Mouse (Mus musculus): ENCODE data around the gene Cacnb2. TPM values are rescaled to one million over a fixed set of nuclear protein-coding genes. Genes with fewer than 3 reads are reported as not detected.

The Cacnb2 gene
- polyA plus RNA-seq, 1 experiment from 2014 or later, result 1.2 TPM

- 0 out of 2 replicates have a peak overlapping the region, but pooled peaks have one; percentile 50 for H3K4me2 ChIP-seq (ENCODE audit: low read depth, low read length)
- no peak overlapping the region for H3K4me3 ChIP-seq (ENCODE audit: low read depth, low read length)
- H3K9me3 ChIP-seq (ENCODE audit: control insufficient read depth, low read length), result no peaks in the 10 kb centered on the region
- no peaks in the 10 kb centered on the region for H3K27me3 ChIP-seq (replicated peaks; ENCODE audit: control insufficient read depth, insufficient read depth, low read length)
- H3K4me1 ChIP-seq (ENCODE audit: control insufficient read depth, insufficient read depth, low read length), result peaks cover 10% of the 10 kb centered on the region; the same call in 1 of the 2 replicates
- DNase-seq (ENCODE audit: low spot score) (no peak), ATAC-seq (ENCODE audit: low read depth) (no peak)
- WGBS, result 54% methylated on average over 1 of the region's 1 CpGs
- H3K36me3 ChIP-seq (ENCODE audit: control insufficient read depth, insufficient read depth, low read length), result no peaks in the 10 kb centered on the region
- no peak overlapping the region for H3K9ac ChIP-seq (ENCODE audit: low read depth, low read length)
- no peak overlapping the region for H3K27ac ChIP-seq (replicated peaks; ENCODE audit: low read depth, low read length)
These were observed 270.2 kb downstream of the Cacnb2 start for GRCm38 (mm10) chr2:14873116-14873515.

GRCm38 (mm10) chr2:14873701-14874181, 270.9 kb downstream of the Cacnb2 start:
- Histone ChIP-seq H3K27me3 (replicated peaks; ENCODE audit: control insufficient read depth, insufficient read depth, low read length) (no peaks in the 10 kb centered on the region), H3K36me3 (ENCODE audit: control insufficient read depth, insufficient read depth, low read length) (no peaks in the 10 kb centered on the region), H3K9me3 (ENCODE audit: control insufficient read depth, low read length) (no peaks in the 10 kb centered on the region), H3K4me3 (ENCODE audit: low read depth, low read length) (peak overlapping the region; percentile 14), H3K4me2 (ENCODE audit: low read depth, low read length) (peak overlapping the region; percentile 50), H3K27ac (replicated peaks; ENCODE audit: low read depth, low read length) (no peak overlapping the region), H3K4me1 (ENCODE audit: control insufficient read depth, insufficient read depth, low read length) (peaks cover 10% of the 10 kb centered on the region; the same call in 1 of the 2 replicates), H3K9ac (ENCODE audit: low read depth, low read length) (no peak overlapping the region)
- 11% methylated on average over 15 of the region's 15 CpGs for WGBS
- ATAC-seq (ENCODE audit: low read depth) (0 out of 2 replicates have a peak, but pooled peaks have one; percentile 50), DNase-seq (ENCODE audit: low spot score) (peak; percentile 18)

- peak overlapping the region; percentile 50 for H3K4me2 ChIP-seq (ENCODE audit: low read depth, low read length)
- WGBS, result 38% methylated on average over 13 of the region's 13 CpGs
- no peak overlapping the region for H3K4me3 ChIP-seq (ENCODE audit: low read depth, low read length)
- H3K27me3 ChIP-seq (replicated peaks; ENCODE audit: control insufficient read depth, insufficient read depth, low read length), result no peaks in the 10 kb centered on the region
- H3K4me1 ChIP-seq (ENCODE audit: control insufficient read depth, insufficient read depth, low read length), result peaks cover 10% of the 10 kb centered on the region; the same call in 1 of the 2 replicates
- no peak overlapping the region for H3K27ac ChIP-seq (replicated peaks; ENCODE audit: low read depth, low read length)
- DNase-seq (ENCODE audit: low spot score) (no peak), ATAC-seq (ENCODE audit: low read depth) (no peak)
- H3K9me3 ChIP-seq (ENCODE audit: control insufficient read depth, low read length), result no peaks in the 10 kb centered on the region
- no peaks in the 10 kb centered on the region for H3K36me3 ChIP-seq (ENCODE audit: control insufficient read depth, insufficient read depth, low read length)
- H3K9ac ChIP-seq (ENCODE audit: low read depth, low read length), result no peak overlapping the region
These were observed 271.6 kb downstream of the Cacnb2 start for GRCm38 (mm10) chr2:14874281-14875037.

- Histone ChIP-seq H3K9ac (ENCODE audit: low read depth, low read length) (no peak overlapping the region), H3K4me3 (ENCODE audit: low read depth, low read length) (no peak overlapping the region), H3K27me3 (replicated peaks; ENCODE audit: control insufficient read depth, insufficient read depth, low read length) (no peaks in the 10 kb centered on the region), H3K36me3 (ENCODE audit: control insufficient read depth, insufficient read depth, low read length) (no peaks in the 10 kb centered on the region), H3K27ac (replicated peaks; ENCODE audit: low read depth, low read length) (no peak overlapping the region), H3K4me1 (ENCODE audit: control insufficient read depth, insufficient read depth, low read length) (peaks cover 10% of the 10 kb centered on the region; the same call in 1 of the 2 replicates), H3K4me2 (ENCODE audit: low read depth, low read length) (no peak overlapping the region), H3K9me3 (ENCODE audit: control insufficient read depth, low read length) (no peaks in the 10 kb centered on the region)
- DNase-seq (ENCODE audit: low spot score), result no peak
- 54% methylated on average over 2 of the region's 2 CpGs for WGBS
- no peak for ATAC-seq (ENCODE audit: low read depth)
These were observed 272.2 kb downstream of the Cacnb2 start for GRCm38 (mm10) chr2:14875121-14875520.

GRCm38 (mm10) chr2:14875616-14876015, 272.7 kb downstream of the Cacnb2 start:
- no peaks in the 10 kb centered on the region for H3K36me3 ChIP-seq (ENCODE audit: control insufficient read depth, insufficient read depth, low read length)
- no peak overlapping the region for H3K4me2 ChIP-seq (ENCODE audit: low read depth, low read length)
- no peak overlapping the region for H3K27ac ChIP-seq (replicated peaks; ENCODE audit: low read depth, low read length)
- H3K4me3 ChIP-seq (ENCODE audit: low read depth, low read length), result no peak overlapping the region
- no peaks in the 10 kb centered on the region for H3K27me3 ChIP-seq (replicated peaks; ENCODE audit: control insufficient read depth, insufficient read depth, low read length)
- peak; percentile 32; the same call in 1 of the 2 replicates for ATAC-seq (ENCODE audit: low read depth)
- 68% methylated on average over 6 of the region's 6 CpGs for WGBS
- no peak for DNase-seq (ENCODE audit: low spot score)
- H3K9me3 ChIP-seq (ENCODE audit: control insufficient read depth, low read length), result no peaks in the 10 kb centered on the region
- peaks cover 10% of the 10 kb centered on the region; the same call in 1 of the 2 replicates for H3K4me1 ChIP-seq (ENCODE audit: control insufficient read depth, insufficient read depth, low read length)
- no peak overlapping the region for H3K9ac ChIP-seq (ENCODE audit: low read depth, low read length)

GRCm38 (mm10) chr2:14878953-14879352, 276.1 kb downstream of the Cacnb2 start:
- no peaks in the 10 kb centered on the region for H3K36me3 ChIP-seq (ENCODE audit: control insufficient read depth, insufficient read depth, low read length)

GRCm38 (mm10) chr2:14883460-14883859, 280.6 kb downstream of the Cacnb2 start:
- H3K27me3 ChIP-seq (replicated peaks; ENCODE audit: control insufficient read depth, insufficient read depth, low read length), result no peaks in the 10 kb centered on the region
- H3K4me3 ChIP-seq (ENCODE audit: low read depth, low read length), result no peak overlapping the region
- 83% methylated on average over 3 of the region's 3 CpGs for WGBS
- no peak overlapping the region for H3K4me2 ChIP-seq (ENCODE audit: low read depth, low read length)
- no peaks in the 10 kb centered on the region for H3K36me3 ChIP-seq (ENCODE audit: control insufficient read depth, insufficient read depth, low read length)
- peaks cover under 1% of the 10 kb centered on the region; the same call in 1 of the 2 replicates for H3K4me1 ChIP-seq (ENCODE audit: control insufficient read depth, insufficient read depth, low read length)
- H3K9me3 ChIP-seq (ENCODE audit: control insufficient read depth, low read length), result no peaks in the 10 kb centered on the region
- ATAC-seq (ENCODE audit: low read depth) (no peak), DNase-seq (ENCODE audit: low spot score) (no peak)
- H3K27ac ChIP-seq (replicated peaks; ENCODE audit: low read depth, low read length), result no peak overlapping the region
- no peak overlapping the region for H3K9ac ChIP-seq (ENCODE audit: low read depth, low read length)

More at GRCm38 (mm10) chr2:14878953-14879352, 276.1 kb downstream of the Cacnb2 start:
- no peak for DNase-seq (ENCODE audit: low spot score)
- Histone ChIP-seq H3K27ac (replicated peaks; ENCODE audit: low read depth, low read length) (no peak overlapping the region), H3K9me3 (ENCODE audit: control insufficient read depth, low read length) (no peaks in the 10 kb centered on the region), H3K4me3 (ENCODE audit: low read depth, low read length) (no peak overlapping the region), H3K4me1 (ENCODE audit: control insufficient read depth, insufficient read depth, low read length) (peaks cover 6% of the 10 kb centered on the region; the same call in 1 of the 2 replicates), H3K4me2 (ENCODE audit: low read depth, low read length) (no peak overlapping the region), H3K9ac (ENCODE audit: low read depth, low read length) (no peak overlapping the region), H3K27me3 (replicated peaks; ENCODE audit: control insufficient read depth, insufficient read depth, low read length) (no peaks in the 10 kb centered on the region)
- peak; percentile 62; the same call in 1 of the 2 replicates for ATAC-seq (ENCODE audit: low read depth)

- H3K27me3 ChIP-seq (replicated peaks; ENCODE audit: control insufficient read depth, insufficient read depth, low read length), result no peaks in the 10 kb centered on the region
- ATAC-seq (ENCODE audit: low read depth) (peak; percentile 65), DNase-seq (ENCODE audit: low spot score) (peak; percentile 73)
- peak overlapping the region; percentile 3; the same call in 1 of the 2 replicates for H3K27ac ChIP-seq (replicated peaks; ENCODE audit: low read depth, low read length)
- no peaks in the 10 kb centered on the region for H3K36me3 ChIP-seq (ENCODE audit: control insufficient read depth, insufficient read depth, low read length)
- H3K4me3 ChIP-seq (ENCODE audit: low read depth, low read length), result no peak overlapping the region
- no peak overlapping the region for H3K9ac ChIP-seq (ENCODE audit: low read depth, low read length)
- no peaks in the 10 kb centered on the region for H3K9me3 ChIP-seq (ENCODE audit: control insufficient read depth, low read length)
- 36% methylated on average over 4 of the region's 4 CpGs for WGBS
- peaks cover 4% of the 10 kb centered on the region; the same call in 1 of the 2 replicates for H3K4me1 ChIP-seq (ENCODE audit: control insufficient read depth, insufficient read depth, low read length)
- no peak overlapping the region for H3K4me2 ChIP-seq (ENCODE audit: low read depth, low read length)
These were observed 285.7 kb downstream of the Cacnb2 start for GRCm38 (mm10) chr2:14888406-14889195.

All from embryonic facial prominence, embryonic 14.5 days (tissue).